Mouse (Mus musculus) hindbrain, embryonic 13.5 days (tissue): Measurements from ENCODE around the gene Fam117b. TPM values are rescaled to one million over a fixed set of nuclear protein-coding genes. Genes with fewer than 3 reads are reported as not detected.

Experiments
- ATAC-seq: fragments of 200-750 bp; cut with Nextera tagmentation; 2 replicates; pipeline ENCODE4 v1.8.0; 2017; ENCODE audit warnings: moderate TSS enrichment; ENCODE audit not compliant: low FRiP score
- H3K27ac ChIP-seq: fragments of 300-500 bp; sonication (generic); 2 replicates; pipeline ENCODE4 v1.5.1; 2015; ENCODE audit warnings: inconsistent platforms, mild to moderate bottlenecking, moderate library complexity
- H3K27me3 ChIP-seq: fragments of 300-500 bp; sonication (generic); 2 replicates; pipeline ENCODE4 v1.6.1; 2015; ENCODE audit warnings: mild to moderate bottlenecking, inconsistent platforms
- H3K36me3 ChIP-seq: fragments of 300-500 bp; sonication (generic); 2 replicates; pipeline ENCODE4 v1.6.1; 2015; ENCODE audit warnings: mild to moderate bottlenecking, inconsistent platforms
- H3K4me1 ChIP-seq: fragments of 300-500 bp; sonication (generic); replicated peaks from 2 replicates; pipeline ENCODE4 v1.6.1; 2015; ENCODE audit warnings: inconsistent platforms
- H3K4me2 ChIP-seq: fragments of 300-500 bp; sonication (generic); 2 replicates; pipeline ENCODE4 v1.6.1; 2015; ENCODE audit warnings: inconsistent platforms, mild to moderate bottlenecking, moderate library complexity
- H3K4me3 ChIP-seq: fragments of 300-500 bp; sonication (generic); 2 replicates; pipeline ENCODE4 v1.5.1; 2015; ENCODE audit warnings: mild to moderate bottlenecking, inconsistent platforms
- H3K9ac ChIP-seq: fragments of 300-500 bp; sonication (generic); 2 replicates; pipeline ENCODE4 v1.6.1; 2015; ENCODE audit warnings: mild to moderate bottlenecking, inconsistent platforms
- H3K9me3 ChIP-seq: fragments of 300-500 bp; sonication (generic); 2 replicates; pipeline ENCODE4 v1.6.1; 2016; ENCODE audit warnings: inconsistent platforms
- whole genome bisulfite sequencing: fragments of 180-500 bp; shearing (Covaris S2); methylation state at CpG from one replicate; pipeline ENCODE4 v1.1.7; 2015; 5-methylcytosine and 5-hydroxymethylcytosine counted together
- polyA plus RNA-seq: library from polyadenylated mRNA; unstranded; fragments of >200 nt; fragmentation: Nextera tagmentation; extraction: Ambion mirVana; gene quantifications from 2 replicates; pipeline ENCODE4 v1.2.1, GENCODE M21; 2015

Gene Fam117b
- polyA plus RNA-seq, 1 experiment from 2014 or later: 28.9 TPM

GRCm38 (mm10) chr1:59899679-59900078 is 13.1 kb upstream of the Fam117b start:
- no peak overlapping the region for H3K27ac ChIP-seq
- ATAC-seq: no peak
- 88% methylated on average over 2 of the region's 2 CpGs for WGBS

GRCm38 (mm10) chr1:59901082-59901876 is 11.5 kb upstream of the Fam117b start:
- Histone ChIP-seq H3K9ac (no peak overlapping the region), H3K9me3 (no peaks in the 10 kb centered on the region), H3K36me3 (no peaks in the 10 kb centered on the region), H3K27me3 (no peaks in the 10 kb centered on the region), H3K4me1 (no peaks in the 10 kb centered on the region), H3K4me2 (no peak overlapping the region), H3K27ac (no peak overlapping the region), H3K4me3 (no peak overlapping the region)
- WGBS: 85% methylated on average over 5 of the region's 5 CpGs
- no peak for ATAC-seq

More at GRCm38 (mm10) chr1:59899679-59900078, 13.1 kb upstream of the Fam117b start:
- no peaks in the 10 kb centered on the region for H3K4me1 ChIP-seq
- no peak overlapping the region for H3K9ac ChIP-seq
- no peak overlapping the region for H3K4me3 ChIP-seq
- H3K27me3 ChIP-seq: no peaks in the 10 kb centered on the region
- H3K9me3 ChIP-seq: no peaks in the 10 kb centered on the region
- H3K36me3 ChIP-seq: no peaks in the 10 kb centered on the region
- no peak overlapping the region for H3K4me2 ChIP-seq

GRCm38 (mm10) chr1:59902634-59903033 is 10.2 kb upstream of the Fam117b start:
- no peaks in the 10 kb centered on the region for H3K4me1 ChIP-seq
- H3K9me3 ChIP-seq: no peaks in the 10 kb centered on the region
- WGBS: 41% methylated on average over 3 of the region's 3 CpGs
- no peaks in the 10 kb centered on the region for H3K36me3 ChIP-seq
- no peaks in the 10 kb centered on the region for H3K27me3 ChIP-seq
- no peak overlapping the region for H3K27ac ChIP-seq
- no peak overlapping the region for H3K4me2 ChIP-seq
- H3K9ac ChIP-seq: no peak overlapping the region
- no peak overlapping the region for H3K4me3 ChIP-seq
- no peak for ATAC-seq

DNA sequence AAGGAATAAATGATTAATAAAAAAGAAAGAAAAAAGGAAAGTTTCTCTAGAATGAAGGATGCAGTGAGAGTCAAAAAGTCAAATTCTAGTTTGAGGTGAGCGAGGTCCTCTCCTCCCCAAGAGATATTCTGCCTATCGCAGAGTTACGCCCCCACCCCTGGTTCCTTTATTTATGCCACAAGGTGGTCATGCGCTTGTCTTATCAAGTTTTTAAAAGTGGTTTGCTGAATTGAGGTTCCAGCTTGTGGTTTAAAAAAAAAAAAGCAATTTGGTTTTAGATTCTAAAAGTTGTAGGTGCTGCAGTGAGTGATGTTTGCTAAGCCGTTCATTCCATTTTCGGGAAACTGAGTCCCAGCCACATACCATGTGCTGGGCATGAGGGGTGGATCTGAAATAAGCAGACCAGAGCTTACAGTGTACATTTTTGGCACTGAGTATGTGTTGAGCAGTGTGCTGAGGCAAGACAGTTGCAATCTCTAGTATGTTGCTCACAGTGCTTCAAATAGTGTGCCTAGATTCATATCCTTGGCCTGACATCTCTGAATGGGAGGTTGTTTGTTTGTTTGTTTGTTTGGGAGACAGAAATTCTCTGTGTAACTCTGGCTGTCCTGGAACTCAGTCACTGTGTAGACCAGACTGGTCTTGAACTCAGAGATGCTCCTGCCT is 8.0 kb upstream of the Fam117b start:
- no peak overlapping the region for H3K9ac ChIP-seq
- 97% methylated on average over 6 of the region's 6 CpGs for WGBS
- H3K4me3 ChIP-seq: no peak overlapping the region
- no peak overlapping the region for H3K4me2 ChIP-seq
- H3K27ac ChIP-seq: no peak overlapping the region
- no peaks in the 10 kb centered on the region for H3K36me3 ChIP-seq
- no peaks in the 10 kb centered on the region for H3K4me1 ChIP-seq
- no peaks in the 10 kb centered on the region for H3K9me3 ChIP-seq
- ATAC-seq: no peak
- H3K27me3 ChIP-seq: no peaks in the 10 kb centered on the region

DNA sequence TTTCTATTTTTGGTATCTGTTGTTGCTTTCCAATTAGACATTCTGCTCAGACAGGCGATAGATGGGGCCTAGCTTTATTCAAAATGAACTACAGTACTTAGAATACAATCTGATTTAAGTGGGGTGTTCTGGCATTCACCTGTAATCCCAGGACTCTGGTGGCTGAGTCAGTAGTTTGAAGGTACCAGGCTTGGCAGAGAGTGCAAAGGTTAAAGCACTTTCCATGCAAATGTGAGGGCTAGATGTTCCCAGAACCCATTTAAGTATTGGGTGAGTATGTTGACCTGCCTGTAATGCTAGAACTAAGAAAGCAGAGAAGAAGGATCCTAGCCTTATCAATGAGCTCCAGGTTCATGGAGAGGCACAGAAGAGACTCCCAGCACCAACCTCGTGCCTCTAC is 6.9 kb upstream of the Fam117b start:
- Histone ChIP-seq H3K27ac (no peak overlapping the region), H3K9ac (no peak overlapping the region), H3K36me3 (no peaks in the 10 kb centered on the region), H3K27me3 (no peaks in the 10 kb centered on the region), H3K9me3 (no peaks in the 10 kb centered on the region), H3K4me3 (no peak overlapping the region), H3K4me1 (no peaks in the 10 kb centered on the region), H3K4me2 (no peak overlapping the region)
- WGBS: 94% methylated on average over 2 of the region's 2 CpGs
- no peak for ATAC-seq

DNA sequence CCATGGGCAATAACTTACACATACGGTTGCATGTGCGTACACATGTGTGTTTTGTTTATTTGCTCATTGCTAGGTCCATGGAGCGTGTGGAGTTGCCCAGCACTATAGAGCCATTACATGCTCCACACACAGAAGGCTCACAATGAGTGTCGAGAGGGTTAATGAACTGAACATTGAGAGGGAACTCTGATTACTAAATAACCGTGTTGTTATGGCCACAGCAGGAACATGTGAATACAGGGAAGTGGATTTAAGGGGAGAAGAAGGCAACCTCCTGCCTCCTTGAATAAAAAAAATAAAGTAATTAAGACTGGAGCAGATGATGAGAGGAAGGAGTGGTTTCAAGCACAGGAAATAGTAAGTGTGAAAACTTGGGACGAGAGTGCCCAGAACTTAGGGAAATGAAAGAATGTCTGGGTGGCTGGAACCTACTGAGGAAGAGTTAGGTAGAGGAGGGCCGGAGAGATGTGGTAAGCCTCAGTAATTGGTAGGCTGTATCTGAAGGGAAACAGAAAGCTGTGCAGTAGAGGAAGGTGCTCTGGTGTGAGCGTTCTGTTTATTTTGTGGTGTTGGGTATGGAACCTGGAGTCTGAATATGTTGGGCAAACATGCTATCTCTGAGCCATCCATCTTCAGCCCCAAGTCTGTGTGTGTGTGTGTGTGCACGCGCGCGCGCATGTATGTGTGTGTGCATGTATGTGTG is 5.8 kb upstream of the Fam117b start:
- Histone ChIP-seq H3K4me2 (no peak overlapping the region), H3K9me3 (no peaks in the 10 kb centered on the region), H3K27ac (no peak overlapping the region), H3K36me3 (no peaks in the 10 kb centered on the region), H3K4me1 (no peaks in the 10 kb centered on the region), H3K27me3 (no peaks in the 10 kb centered on the region), H3K4me3 (no peak overlapping the region), H3K9ac (no peak overlapping the region)
- no peak for ATAC-seq
- 90% methylated on average over 13 of the region's 13 CpGs for WGBS

DNA sequence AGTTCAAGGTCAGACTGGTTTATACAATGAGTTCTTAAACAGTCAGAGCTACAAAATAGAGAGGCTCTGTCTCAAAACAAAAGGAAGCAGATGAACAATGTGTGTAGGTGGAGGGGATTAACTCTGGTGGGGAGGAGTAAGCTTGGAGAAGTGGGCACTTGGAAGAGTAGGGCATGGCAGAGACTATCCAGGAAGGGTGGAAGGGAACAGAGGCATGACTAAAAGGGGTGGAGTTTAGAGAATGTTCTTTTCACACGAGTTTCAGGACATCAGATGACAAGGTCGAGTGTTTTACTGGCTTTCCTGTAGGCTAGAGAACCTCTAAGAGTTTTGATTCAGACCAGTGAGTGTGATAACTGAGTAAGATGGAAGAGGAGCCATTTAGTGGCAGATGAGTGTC is 5.1 kb upstream of the Fam117b start:
- Histone ChIP-seq H3K9ac (no peak overlapping the region), H3K27ac (no peak overlapping the region), H3K4me1 (no peaks in the 10 kb centered on the region), H3K27me3 (no peaks in the 10 kb centered on the region), H3K9me3 (no peaks in the 10 kb centered on the region), H3K4me2 (no peak overlapping the region), H3K36me3 (no peaks in the 10 kb centered on the region), H3K4me3 (no peak overlapping the region)
- ATAC-seq: no peak
- WGBS: 61% methylated on average over 2 of the region's 2 CpGs

DNA sequence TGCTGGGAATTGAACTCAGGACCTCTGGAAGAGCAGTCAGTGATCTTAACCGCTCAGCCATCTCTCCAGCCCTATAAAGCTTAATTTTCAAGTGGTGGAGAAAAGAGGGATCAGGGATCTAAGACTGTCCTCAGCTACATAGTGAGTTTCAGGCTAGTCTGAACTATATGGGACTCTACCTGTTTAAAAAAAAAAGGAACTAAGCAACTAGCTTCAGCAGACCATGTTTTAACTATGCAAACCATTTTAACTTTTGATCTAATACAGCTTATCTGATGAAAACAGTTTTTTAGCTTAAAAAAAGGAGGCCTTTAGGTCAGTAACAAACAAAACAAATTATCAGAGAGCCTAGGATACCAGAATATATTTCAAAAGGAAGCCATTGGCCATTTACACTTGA is 1.9 kb upstream of the Fam117b start:
- H3K27ac ChIP-seq: no peak overlapping the region
- no peak for ATAC-seq
- 95% methylated on average over 1 of the region's 1 CpGs for WGBS

GRCm38 (mm10) chr1:59913195-59913868 is 526 bp downstream of the Fam117b start:
- H3K4me3 ChIP-seq: peak overlapping the region; percentile 98
- no peaks in the 10 kb centered on the region for H3K9me3 ChIP-seq
- peak overlapping the region; percentile 98 for H3K27ac ChIP-seq
- H3K9ac ChIP-seq: peak overlapping the region; percentile 98
- peak; percentile 64 for ATAC-seq
- peak overlapping the region; percentile 78 for H3K4me2 ChIP-seq
- no peaks in the 10 kb centered on the region for H3K27me3 ChIP-seq
- peaks cover 34% of the 10 kb centered on the region for H3K4me1 ChIP-seq
- no peaks in the 10 kb centered on the region for H3K36me3 ChIP-seq
- 0% methylated on average over 56 of the region's 98 CpGs for WGBS

More for the DNA sequence above, 1.9 kb upstream of the Fam117b start:
- Histone ChIP-seq H3K27me3 (no peaks in the 10 kb centered on the region), H3K9ac (no peak overlapping the region), H3K4me1 (peaks cover 22% of the 10 kb centered on the region), H3K36me3 (no peaks in the 10 kb centered on the region), H3K4me2 (no peak overlapping the region), H3K4me3 (no peak overlapping the region), H3K9me3 (no peaks in the 10 kb centered on the region)

DNA sequence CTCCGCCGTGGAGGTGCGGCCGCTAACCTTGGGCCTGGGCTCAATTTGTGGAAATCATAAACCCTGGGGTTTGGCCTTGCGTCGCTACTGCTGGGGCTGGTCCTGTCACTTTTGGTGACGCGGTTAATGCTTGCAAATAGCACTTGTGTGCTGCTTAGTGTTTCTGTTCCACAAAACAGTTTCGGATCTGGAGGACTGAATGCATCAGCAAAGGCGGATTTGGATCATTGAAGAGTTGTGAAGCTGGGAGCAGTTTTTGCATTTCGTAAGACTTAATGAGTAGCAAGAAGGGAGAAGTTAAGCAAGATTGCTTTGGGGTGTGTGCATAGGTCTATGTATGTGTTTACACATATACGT is 1.0 kb downstream of the Fam117b start:
- no peaks in the 10 kb centered on the region for H3K36me3 ChIP-seq
- H3K27me3 ChIP-seq: no peaks in the 10 kb centered on the region
- WGBS: 5% methylated on average over 12 of the region's 12 CpGs
- H3K27ac ChIP-seq: peak overlapping the region; percentile 98
- ATAC-seq: no peak
- H3K4me3 ChIP-seq: peak overlapping the region; percentile 98
- H3K4me2 ChIP-seq: peak overlapping the region; percentile 78
- peaks cover 34% of the 10 kb centered on the region for H3K4me1 ChIP-seq
- H3K9ac ChIP-seq: peak overlapping the region; percentile 98
- no peaks in the 10 kb centered on the region for H3K9me3 ChIP-seq

GRCm38 (mm10) chr1:59914799-59915198 is 2.0 kb downstream of the Fam117b start:
- no peak for ATAC-seq
- no peaks in the 10 kb centered on the region for H3K36me3 ChIP-seq
- H3K9ac ChIP-seq: peak overlapping the region; percentile 98

More at GRCm38 (mm10) chr1:59914799-59915198, 2.0 kb downstream of the Fam117b start:
- H3K27ac ChIP-seq: no peak overlapping the region
- H3K4me2 ChIP-seq: peak overlapping the region; percentile 78
- H3K4me3 ChIP-seq: peak overlapping the region; percentile 98
- no peaks in the 10 kb centered on the region for H3K9me3 ChIP-seq
- no peaks in the 10 kb centered on the region for H3K27me3 ChIP-seq
- WGBS: 71% methylated on average over 3 of the region's 3 CpGs
- peaks cover 34% of the 10 kb centered on the region for H3K4me1 ChIP-seq
